Mouse (Mus musculus): Measurements from ENCODE around the gene Tmem117.

DNA sequence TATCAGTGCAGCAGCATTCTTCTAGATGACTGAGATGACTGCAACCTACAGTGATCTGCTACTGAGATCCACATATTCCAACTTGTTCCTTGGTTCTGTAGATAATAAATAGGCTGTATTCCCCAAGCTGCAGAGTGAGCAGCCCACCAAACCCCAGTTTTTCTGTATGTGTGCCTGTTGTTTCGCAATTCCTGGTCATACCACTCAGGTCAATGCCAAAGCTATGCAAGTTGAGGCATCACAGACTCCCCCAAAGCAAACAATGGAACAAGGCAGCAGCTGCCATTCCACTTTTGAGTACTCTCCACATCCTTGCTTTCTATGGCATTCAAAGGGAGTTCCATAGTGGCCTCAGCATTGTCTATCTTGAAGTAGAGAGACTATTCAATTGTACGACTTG is 516.1 kb downstream of the Tmem117 start:
- TF ChIP-seq CTCF (IDR thresholded peaks at IDR 0.05 in 2 of 3, conservative IDR thresholded peaks at IDR 0.05 in 1 of 3; ENCODE audit: control insufficient read depth in 1 of 3, insufficient read depth in 1 of 3, low read depth in 2 of 3, low read length in 3 of 3, poor library complexity in 1 of 3, severe bottlenecking in 1 of 3) (no peak), POLR2A (IDR thresholded peaks at IDR 0.05; ENCODE audit: control insufficient read depth in 1 of 2, insufficient read depth in 1 of 2, low read depth in 1 of 2, low read length in 2 of 2, poor library complexity in 1 of 2) (no peak), MEF2A (IDR thresholded peaks at IDR 0.05; ENCODE audit: extremely low read depth, insufficient replicate concordance, low read depth, low read length, poor library complexity, severe bottlenecking) (no peak), ELF1 (IDR thresholded peaks at IDR 0.05; ENCODE audit: low read depth, low read length) (no peak), MYC (IDR thresholded peaks at IDR 0.05; ENCODE audit: low read depth, low read length) (no peak), EP300 (IDR thresholded peaks at IDR 0.05; ENCODE audit: low read depth in 1 of 2, low read length in 2 of 2) (no peak), POLR2AphosphoS2 (IDR thresholded peaks at IDR 0.05; ENCODE audit: low read length) (no peak), ZMIZ1 (IDR thresholded peaks at IDR 0.05; ENCODE audit: low read depth, low read length) (no peak)
